Mouse (Mus musculus) layer of hippocampus, postnatal 14 days (tissue): ENCODE results near the gene Mrpl23. TPM values are rescaled to one million over a fixed set of nuclear protein-coding genes. Genes with fewer than 3 reads are reported as not detected.
A peak's percentile ranks its signal among the peaks of the same experiment; 100 is the strongest.

Experiments
- DNase-seq, 2 experiments: peaks; one replicate each; pipeline ENCODE4 v3.0.0; 2021 to 2022; ENCODE audit warnings: low spot score in 2 of 2, mixed read lengths in 1 of 2
- microRNA-seq, 2 experiments: library from miRNA; unstranded; fragments of <30 nt; microRNA quantifications; one replicate each; pipeline ENCODE4 v1.2.0; 2021
- total RNA-seq, 2 experiments: library from RNA; stranded (reverse); gene quantifications; 2 replicates each; pipeline ENCODE4 v1.2.3; 2021

Gene Mrpl23
- total RNA-seq, 2 experiments from 2014 or later, result 4.2 to 5.1 TPM

- no peak for DNase-seq
Observed at GRCm38 (mm10) chr7:142572343-142572742, 39.9 kb downstream of the Mrpl23 start.

GRCm38 (mm10) chr7:142572992-142573391 lies 40.5 kb downstream of the Mrpl23 start:
- no peak for DNase-seq

- DNase-seq, result no peak
Observed at GRCm38 (mm10) chr7:142574155-142574660, 41.7 kb downstream of the Mrpl23 start.

GRCm38 (mm10) chr7:142574826-142575351 lies 42.4 kb downstream of the Mrpl23 start:
- no peak for DNase-seq

GRCm38 (mm10) chr7:142575491-142575890 lies 43.0 kb downstream of the Mrpl23 start:
- no peak for DNase-seq

- DNase-seq, result no peak
Observed at GRCm38 (mm10) chr7:142575971-142576370, 43.5 kb downstream of the Mrpl23 start.

- no peak for DNase-seq
Observed at GRCm38 (mm10) chr7:142576472-142577326, 44.2 kb downstream of the Mrpl23 start.

- no peak for DNase-seq
Observed at GRCm38 (mm10) chr7:142577806-142578423, 45.4 kb downstream of the Mrpl23 start.

- no peak for DNase-seq
Observed at GRCm38 (mm10) chr7:142579069-142579468, 46.6 kb downstream of the Mrpl23 start.

- DNase-seq, result peak; percentile 56 to 67
Observed at GRCm38 (mm10) chr7:142580121-142580879, 47.8 kb downstream of the Mrpl23 start.

GRCm38 (mm10) chr7:142581186-142581585 lies 48.7 kb downstream of the Mrpl23 start:
- no peak for DNase-seq

- peak; percentile 57 to 59 for DNase-seq
Observed at GRCm38 (mm10) chr7:142581656-142582228, 49.3 kb downstream of the Mrpl23 start.

GRCm38 (mm10) chr7:142584882-142585281 lies 52.4 kb downstream of the Mrpl23 start:
- DNase-seq, result peak; percentile 34 to 44

- DNase-seq, result no peak
Observed at GRCm38 (mm10) chr7:142585890-142586289, 53.4 kb downstream of the Mrpl23 start.

- peak; percentile 28 to 62 for DNase-seq
Observed at GRCm38 (mm10) chr7:142588282-142588941, 55.9 kb downstream of the Mrpl23 start.

Small RNA genes lying within 50 kb of the gene (microRNA-seq; reads per million reads assigned to microRNA genes)
- 0 to 0.23 reads per million in 2 experiments for gene Mir675

Other genes starting within 250 kb of the Mrpl23 start
- gene Krtap5-1, start 235.6 kb upstream of the Mrpl23 start, total RNA-seq, result not detected
- not detected for gene Krtap5-4, start 229.1 kb upstream of the Mrpl23 start, total RNA-seq
- 10 to 100 TPM; 30.0 to 31.3 TPM for gene Ifitm10, start 158.9 kb upstream of the Mrpl23 start, total RNA-seq
- under 1 TPM in 1 of 2 experiments, not detected in 1; 0.71 TPM for gene Gm49369, start 150.0 kb upstream of the Mrpl23 start, total RNA-seq
- 100 to 1,000 TPM; 304 to 345 TPM for gene Ctsd, start 144.6 kb upstream of the Mrpl23 start, total RNA-seq
- gene Syt8, start 97.8 kb upstream of the Mrpl23 start, total RNA-seq, result not detected
- gene Tnni2, start 90.9 kb upstream of the Mrpl23 start, total RNA-seq, result under 1 TPM in 1 of 2 experiments, not detected in 1; 0.37 TPM
- gene Lsp1, start 71.9 kb upstream of the Mrpl23 start, total RNA-seq, result 1 to 10 TPM; 4.2 to 4.7 TPM
- under 1 TPM; 0.92 to 0.95 TPM for gene Tnnt3, start 33.9 kb upstream of the Mrpl23 start, total RNA-seq
- gene Igf2, start 134.1 kb downstream of the Mrpl23 start, total RNA-seq, result 100 to 1,000 TPM; 132 to 227 TPM
- under 1 TPM; 0.09 to 0.12 TPM for gene Gm49394, start 137.3 kb downstream of the Mrpl23 start, total RNA-seq
- not detected for gene Ins2, start 210.7 kb downstream of the Mrpl23 start, total RNA-seq